Mouse (Mus musculus) myocyte (in vitro differentiated cells): ENCODE measurements around the gene Pskh1.

Experiments
- CEBPB ChIP-seq: IDR thresholded peaks from 2 replicates; pipeline ENCODE4 v1.6.1; 2011; ENCODE audit warnings: mild to moderate bottlenecking, moderate library complexity; ENCODE audit not compliant: poor library complexity, insufficient read depth, severe bottlenecking
- E2F4 ChIP-seq: IDR thresholded peaks from one replicate; pipeline ENCODE4 v1.6.1; 2011; ENCODE audit warnings: mild to moderate bottlenecking, control low read depth, moderate library complexity; ENCODE audit not compliant: insufficient read depth
- MAX ChIP-seq: IDR thresholded peaks from one replicate; pipeline ENCODE4 v1.6.1; 2011; ENCODE audit warnings: low read depth, mild to moderate bottlenecking, control low read depth
- MYOD1 ChIP-seq, 3 experiments: IDR thresholded peaks; one replicate each; pipeline ENCODE4 v1.6.1; 2011; ENCODE audit warnings: control low read depth in 2 of 3, low read depth in 2 of 3, mild to moderate bottlenecking in 2 of 3, moderate library complexity in 1 of 3; ENCODE audit not compliant: insufficient read length in 2 of 3, control insufficient read depth in 1 of 3
- MYOG ChIP-seq, 3 experiments: IDR thresholded peaks; one replicate each; pipeline ENCODE4 v1.6.1; 2011; ENCODE audit warnings: control low read depth in 2 of 3, low read depth in 2 of 3, mild to moderate bottlenecking in 2 of 3; ENCODE audit not compliant: insufficient read length in 2 of 3, control insufficient read depth in 1 of 3, insufficient read depth in 1 of 3
- POLR2A ChIP-seq: IDR thresholded peaks from one replicate; pipeline ENCODE4 v1.6.1; 2011; ENCODE audit warnings: low read depth, mild to moderate bottlenecking, control low read depth, moderate library complexity; ENCODE audit not compliant: insufficient read length
- REST ChIP-seq: IDR thresholded peaks from one replicate; pipeline ENCODE4 v1.6.1; 2011; ENCODE audit warnings: mild to moderate bottlenecking, control low read depth, moderate library complexity; ENCODE audit not compliant: insufficient read depth, insufficient read length
- TCF12 ChIP-seq: IDR thresholded peaks from one replicate; pipeline ENCODE4 v1.6.1; 2011; ENCODE audit warnings: mild to moderate bottlenecking, control low read depth; ENCODE audit not compliant: poor library complexity, insufficient read depth, severe bottlenecking
- USF1 ChIP-seq: IDR thresholded peaks from one replicate; pipeline ENCODE4 v1.6.1; 2011; ENCODE audit warnings: low read depth, mild to moderate bottlenecking, control low read depth, moderate library complexity

- TF ChIP-seq POLR2A: no peak
- TF ChIP-seq MYOD1 (IDR thresholded peaks at IDR 0.05; ENCODE audit: control insufficient read depth in 1 of 3, insufficient read length in 2 of 3, low read depth in 2 of 3): peak in 1 of 3 experiments; percentile 61
- no peak for TF ChIP-seq E2F4
- TF ChIP-seq REST: no peak
- TF ChIP-seq MAX: no peak
- no peak for TF ChIP-seq CEBPB
- no peak for TF ChIP-seq TCF12
- no peak for TF ChIP-seq USF1
- TF ChIP-seq MYOG (IDR thresholded peaks at IDR 0.05; ENCODE audit: control insufficient read depth in 1 of 3, insufficient read depth in 1 of 3, insufficient read length in 2 of 3, low read depth in 2 of 3): peak in 1 of 3 experiments; percentile 75
Measured at GRCm38 (mm10) chr8:105951057-105951659, 50.9 kb downstream of the Pskh1 start.
